Mouse (Mus musculus) limb, embryonic 14.5 days (tissue): ENCODE data around the gene Foxi3. TPM values are rescaled to one million over a fixed set of nuclear protein-coding genes. Genes with fewer than 3 reads are reported as not detected.

Source experiments
- ATAC-seq: fragments of 200-750 bp; cut with Nextera tagmentation; 2 replicates; pipeline ENCODE4 v1.8.0; 2017; ENCODE audit warnings: low read depth, moderate number of reproducible peaks, moderate TSS enrichment; ENCODE audit not compliant: low FRiP score
- DNase-seq: peaks from one replicate; pipeline ENCODE4 v3.0.0-alpha.2; 2015; ENCODE audit warnings: low spot score
- H3K27ac ChIP-seq: fragments of 300-500 bp; sonication (generic); replicated peaks from 2 replicates; pipeline ENCODE4 v1.5.1; 2014; ENCODE audit warnings: low read depth, mild to moderate bottlenecking, low read length, moderate library complexity, mixed read lengths
- H3K27me3 ChIP-seq: fragments of 300-500 bp; sonication (generic); 2 replicates; pipeline ENCODE4 v1.6.1; 2014; ENCODE audit warnings: low read length, mixed read lengths; ENCODE audit not compliant: control insufficient read depth, insufficient read depth
- H3K36me3 ChIP-seq: fragments of 300-500 bp; sonication (generic); 2 replicates; pipeline ENCODE4 v1.6.1; 2014; ENCODE audit warnings: mild to moderate bottlenecking, low read length, moderate library complexity, mixed read lengths; ENCODE audit not compliant: control insufficient read depth, insufficient read depth
- H3K4me1 ChIP-seq: fragments of 300-500 bp; sonication (generic); 2 replicates; pipeline ENCODE4 v1.6.1; 2014; ENCODE audit warnings: antibody characterized with exemption, low read length, mixed read lengths; ENCODE audit not compliant: control insufficient read depth, insufficient read depth
- H3K4me2 ChIP-seq: fragments of 300-500 bp; sonication (generic); replicated peaks from 2 replicates; pipeline ENCODE4 v1.6.1; 2014; ENCODE audit warnings: low read depth, mild to moderate bottlenecking, low read length, moderate library complexity; ENCODE audit not compliant: severe bottlenecking
- H3K4me3 ChIP-seq: fragments of 300-500 bp; sonication (generic); replicated peaks from 2 replicates; pipeline ENCODE4 v1.5.1; 2014; ENCODE audit warnings: low read length
- H3K9ac ChIP-seq: fragments of 300-500 bp; sonication (generic); 2 replicates; pipeline ENCODE4 v1.6.1; 2014; ENCODE audit warnings: mild to moderate bottlenecking, low read depth, low read length, moderate library complexity; ENCODE audit not compliant: severe bottlenecking
- H3K9me3 ChIP-seq: fragments of 300-500 bp; sonication (generic); 2 replicates; pipeline ENCODE4 v1.6.1; 2016; ENCODE audit warnings: low read length; ENCODE audit not compliant: control insufficient read depth
- POLR2A ChIP-seq: fragments of 200-500 bp; IDR thresholded peaks from 2 replicates; pipeline ENCODE4 v1.8.0; 2012; ENCODE audit warnings: inconsistent platforms, mild to moderate bottlenecking, moderate library complexity, borderline replicate concordance; ENCODE audit not compliant: insufficient read depth, insufficient read length; ENCODE audit errors: extremely low read depth
- WGBS: fragments of 180-500 bp; shearing (Covaris S2); extraction: QIAGEN DNeasy Blood & Tissue Kit; methylation state at CpG from one replicate; pipeline ENCODE4 v1.1.7; 2014; 5-methylcytosine and 5-hydroxymethylcytosine counted together
- polyA plus RNA-seq, 2 experiments: library from polyadenylated mRNA; depleted of rRNA in 1 of 2; stranded (reverse) in 1 of 2; unstranded in 1 of 2; fragments of >200 nt; fragmentation: Nextera tagmentation in 1 of 2; extraction: Ambion mirVana in 1 of 2; gene quantifications; 2 replicates each; pipeline versions ENCODE4 v1.2.1 to v1.2.3; 2012 to 2014

Foxi3 gene
- polyA plus RNA-seq, 2 experiments, result 0.77 to 1.6 TPM

GRCm38 (mm10) chr6:70986683-70987082 lies 30.4 kb downstream of the Foxi3 start:
- ATAC-seq, result no peak
- H3K27me3 ChIP-seq, result no peaks in the 10 kb centered on the region
- no peak for TF ChIP-seq POLR2A

GRCm38 (mm10) chr6:70996123-70996723 lies 39.9 kb downstream of the Foxi3 start:
- Histone ChIP-seq H3K4me1 (no peaks in the 10 kb centered on the region), H3K36me3 (no peaks in the 10 kb centered on the region), H3K4me2 (no peak overlapping the region), H3K9me3 (no peaks in the 10 kb centered on the region), H3K9ac (no peak overlapping the region), H3K4me3 (no peak overlapping the region), H3K27ac (no peak overlapping the region), H3K27me3 (no peaks in the 10 kb centered on the region)
- no peak for TF ChIP-seq POLR2A
- WGBS, result 44% methylated on average over 4 of the region's 4 CpGs
- ATAC-seq, result no peak
- DNase-seq, result no peak

More at GRCm38 (mm10) chr6:70986683-70987082, 30.4 kb downstream of the Foxi3 start:
- Histone ChIP-seq H3K36me3 (no peaks in the 10 kb centered on the region), H3K4me3 (no peak overlapping the region), H3K4me2 (no peak overlapping the region), H3K9me3 (no peaks in the 10 kb centered on the region), H3K9ac (no peak overlapping the region), H3K4me1 (no peaks in the 10 kb centered on the region), H3K27ac (no peak overlapping the region)
- WGBS, result 64% methylated on average over 8 of the region's 8 CpGs
- DNase-seq, result no peak

DNA sequence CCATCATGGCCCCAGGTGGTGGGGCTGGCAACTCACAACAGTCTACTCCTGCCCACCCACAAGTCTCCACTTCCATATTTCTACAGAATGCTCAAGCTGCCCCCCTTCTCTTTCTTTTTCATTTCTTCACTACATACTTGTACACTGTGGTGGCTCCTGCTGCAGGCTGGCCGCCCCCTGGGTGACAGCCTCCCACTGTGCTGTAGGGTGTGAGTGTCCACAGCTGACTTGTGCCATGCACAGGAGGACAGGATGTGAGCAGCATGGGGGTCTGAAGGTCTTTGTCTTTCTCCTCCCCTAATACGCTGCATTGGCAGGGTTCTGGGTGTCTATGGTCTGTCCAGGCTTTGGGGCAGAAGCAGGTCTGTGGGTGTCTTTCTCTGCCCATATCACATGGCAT lies 46.3 kb downstream of the Foxi3 start:
- WGBS, result 88% methylated on average over 2 of the region's 2 CpGs
- Histone ChIP-seq H3K9ac (no peak overlapping the region), H3K27ac (no peak overlapping the region), H3K9me3 (no peaks in the 10 kb centered on the region), H3K4me3 (no peak overlapping the region), H3K4me1 (no peaks in the 10 kb centered on the region), H3K27me3 (no peaks in the 10 kb centered on the region), H3K36me3 (no peaks in the 10 kb centered on the region), H3K4me2 (no peak overlapping the region)
- no peak for TF ChIP-seq POLR2A
- no peak for ATAC-seq
- no peak for DNase-seq

DNA sequence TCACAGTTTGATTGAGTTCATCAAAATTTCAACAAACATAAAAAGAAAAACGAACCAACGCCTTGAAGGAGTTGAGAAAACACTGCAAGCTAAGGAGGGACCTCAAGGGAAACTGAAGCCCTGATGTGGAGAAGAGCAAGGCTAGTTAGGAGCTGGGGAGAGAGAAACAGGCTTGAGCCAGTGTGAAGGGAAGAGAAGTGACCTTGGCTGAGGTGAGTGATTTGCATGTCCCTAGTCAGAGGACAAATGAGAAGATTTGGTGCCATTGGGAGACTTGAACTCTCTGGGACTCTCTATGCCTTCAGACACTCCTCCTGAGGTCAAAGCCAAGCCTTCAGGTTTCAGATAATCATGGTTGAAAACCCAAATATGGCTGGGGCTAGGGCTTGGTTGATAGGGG lies 47.8 kb downstream of the Foxi3 start:
- Histone ChIP-seq H3K36me3 (no peaks in the 10 kb centered on the region), H3K4me1 (no peaks in the 10 kb centered on the region), H3K4me2 (no peak overlapping the region), H3K27ac (no peak overlapping the region), H3K4me3 (no peak overlapping the region), H3K9ac (no peak overlapping the region), H3K27me3 (no peaks in the 10 kb centered on the region), H3K9me3 (no peaks in the 10 kb centered on the region)
- DNase-seq, result no peak
- WGBS, result 98% methylated on average over 2 of the region's 2 CpGs
- no peak for ATAC-seq
- no peak for TF ChIP-seq POLR2A

Other genes starting within 250 kb of the Foxi3 start
- gene Rpia, start 164.3 kb upstream of the Foxi3 start, polyA plus RNA-seq (2012; rRNA removed), result 20.4 and 24.3 TPM in 2 replicates
- 2.8 and 3.7 TPM in 2 replicates for gene Rpia, start 164.3 kb upstream of the Foxi3 start, polyA plus RNA-seq (2014; fragmentation: Nextera tagmentation; extraction: Ambion mirVana)
- 21.2 and 23.6 TPM in 2 replicates for gene Eif2ak3, start 112.0 kb upstream of the Foxi3 start, polyA plus RNA-seq (2012; rRNA removed)
- gene Eif2ak3, start 112.0 kb upstream of the Foxi3 start, polyA plus RNA-seq (2014; fragmentation: Nextera tagmentation; extraction: Ambion mirVana), result 14.0 and 14.2 TPM in 2 replicates
- gene Tex37, start 37.6 kb upstream of the Foxi3 start, polyA plus RNA-seq (2012; rRNA removed), result not detected in 2 replicates
- gene Tex37, start 37.6 kb upstream of the Foxi3 start, polyA plus RNA-seq (2014; fragmentation: Nextera tagmentation; extraction: Ambion mirVana), result not detected in 2 replicates
- 5.6 and 5.9 TPM in 2 replicates for gene Thnsl2, start 187.9 kb downstream of the Foxi3 start, polyA plus RNA-seq (2012; rRNA removed)
- gene Thnsl2, start 187.9 kb downstream of the Foxi3 start, polyA plus RNA-seq (2014; fragmentation: Nextera tagmentation; extraction: Ambion mirVana), result 8.6 and 9.1 TPM in 2 replicates
- gene Fabp1, start 243.3 kb downstream of the Foxi3 start, polyA plus RNA-seq (2012; rRNA removed), result 0.23 TPM in 1 of 2 replicates, not detected in the other
- not detected in 2 replicates for gene Fabp1, start 243.3 kb downstream of the Foxi3 start, polyA plus RNA-seq (2014; fragmentation: Nextera tagmentation; extraction: Ambion mirVana)